Mouse (Mus musculus): ENCODE measurements around the gene Stau1.

DNA sequence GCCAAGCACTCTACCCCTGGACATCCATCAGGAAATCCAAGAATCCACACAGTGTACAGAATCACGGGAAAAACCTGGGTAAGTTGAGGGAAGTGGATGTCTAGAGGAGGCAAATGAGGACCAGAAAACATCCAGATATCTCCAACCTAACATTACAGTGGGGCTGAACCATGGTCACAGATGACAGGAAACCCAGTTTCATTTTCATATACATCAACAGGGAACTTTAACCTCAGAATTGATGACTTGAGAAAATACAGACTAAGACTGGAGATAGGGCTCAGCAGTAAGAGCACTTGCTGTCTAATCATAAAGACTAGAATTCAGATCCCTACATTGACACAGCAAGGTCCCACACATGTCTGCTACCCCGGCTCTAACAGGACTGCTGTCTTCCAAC is 31.3 kb downstream of the Stau1 start:
- no peak for TF ChIP-seq CTCF (IDR thresholded peaks at IDR 0.05; ENCODE audit: control insufficient read depth, insufficient read depth, insufficient replicate concordance, low read depth, low read length)
- TF ChIP-seq POLR2A (IDR thresholded peaks at IDR 0.05; ENCODE audit: control insufficient read depth, low read depth, low read length): no peak

Data from testis, adult 2 months (tissue).